Mouse (Mus musculus): ENCODE data around the gene Cmtr2. TPM values are rescaled to one million over a fixed set of nuclear protein-coding genes. Genes with fewer than 3 reads are reported as not detected.

The Cmtr2 gene
- polyA plus RNA-seq, 1 experiment from 2014 or later = 8.0 TPM

DNA sequence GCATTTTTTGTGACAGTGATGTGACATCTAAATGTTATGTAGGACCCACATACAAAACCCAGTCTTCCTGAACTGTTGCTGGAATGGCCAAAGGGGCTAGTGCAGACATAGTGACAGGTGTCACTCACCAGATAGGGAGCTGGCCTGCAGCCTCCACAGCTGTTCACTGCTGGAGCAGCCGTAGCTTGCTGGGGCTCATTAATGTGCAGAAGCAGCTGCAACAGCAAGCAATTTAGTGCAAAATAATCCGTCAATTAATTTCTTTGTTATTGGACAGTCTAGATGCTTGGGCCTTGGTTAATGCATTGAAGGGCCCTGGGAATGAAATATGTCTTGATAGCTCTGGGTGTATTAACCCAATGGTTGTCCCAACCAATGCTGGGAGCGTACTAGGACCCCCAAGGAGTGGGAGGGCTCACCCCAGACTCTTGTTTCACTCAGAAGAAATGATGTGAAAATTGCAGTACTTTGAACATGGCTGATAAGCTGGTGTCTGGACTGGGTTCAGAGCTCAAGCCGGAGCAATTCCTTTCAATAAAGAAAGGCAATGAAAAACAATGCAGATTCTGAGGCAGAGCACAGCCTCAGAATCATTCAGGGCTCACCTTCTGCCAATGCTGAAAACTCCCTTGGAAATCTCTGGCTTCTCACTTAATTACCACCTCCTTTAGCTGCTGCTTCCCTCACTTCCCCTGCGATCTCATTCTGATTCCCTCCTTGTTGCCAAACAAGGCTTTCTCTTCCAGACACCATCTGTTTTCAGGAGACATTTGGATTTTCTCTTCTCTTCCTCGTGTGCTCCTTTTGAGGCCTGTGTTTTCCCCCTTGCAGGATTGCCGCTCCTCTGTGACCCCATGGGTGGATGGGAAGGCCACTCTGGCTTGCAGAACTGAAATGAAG, 27.1 kb downstream of the Cmtr2 start:
- H3K9ac ChIP-seq (ENCODE audit: low read depth, low read length) = no peak overlapping the region
- ATAC-seq (replicated peaks; ENCODE audit: low FRiP score, low read depth) = no peak
- no peaks in the 10 kb centered on the region for H3K36me3 ChIP-seq (ENCODE audit: insufficient read depth, low read length)

DNA sequence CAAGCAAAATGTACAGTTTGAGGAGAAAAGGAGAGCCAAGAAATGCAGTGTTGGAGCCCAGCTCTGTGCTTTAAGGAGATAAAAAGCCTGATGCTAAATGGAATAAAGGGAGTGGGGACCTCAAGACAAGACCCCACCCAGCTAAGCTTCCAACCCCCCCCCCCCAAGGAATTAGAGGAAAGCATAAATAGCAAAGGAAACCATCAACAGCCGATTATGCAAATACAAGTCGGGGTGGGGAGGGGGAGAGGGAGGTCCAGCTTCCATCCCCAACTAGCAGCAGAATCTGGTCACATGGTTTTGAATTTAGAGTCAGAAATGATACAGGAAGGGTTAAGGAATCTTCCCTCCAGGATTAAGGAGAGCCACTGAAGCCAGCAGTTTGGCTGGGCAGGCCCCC, 29.1 kb downstream of the Cmtr2 start:
- 79% methylated on average over 2 of the region's 2 CpGs for WGBS
- no peak overlapping the region for H3K9ac ChIP-seq (ENCODE audit: low read depth, low read length)

More for the DNA sequence above, 27.1 kb downstream of the Cmtr2 start:
- no peak overlapping the region for H3K27ac ChIP-seq
- TF ChIP-seq CTCF (IDR thresholded peaks at IDR 0.05; ENCODE audit: low read depth) = no peak
- H3K4me1 ChIP-seq (replicated peaks; ENCODE audit: insufficient read depth, low read length) = no peaks in the 10 kb centered on the region
- H3K4me3 ChIP-seq (replicated peaks; ENCODE audit: low read depth, low read length) = no peak overlapping the region
- no peak overlapping the region for H3K4me2 ChIP-seq (ENCODE audit: low read length)
- DNase-seq (ENCODE audit: low spot score) = no peak
- no peaks in the 10 kb centered on the region for H3K9me3 ChIP-seq (replicated peaks; ENCODE audit: low read length)
- no peaks in the 10 kb centered on the region for H3K27me3 ChIP-seq (ENCODE audit: insufficient read depth, low read length)
- 64% methylated on average over 7 of the region's 7 CpGs for WGBS

GRCm38 (mm10) chr8:110247238-110247637, 31.8 kb downstream of the Cmtr2 start:
- H3K36me3 ChIP-seq (ENCODE audit: insufficient read depth, low read length) = no peaks in the 10 kb centered on the region
- H3K4me1 ChIP-seq (replicated peaks; ENCODE audit: insufficient read depth, low read length) = no peaks in the 10 kb centered on the region
- ATAC-seq (replicated peaks; ENCODE audit: low FRiP score, low read depth) (no peak), DNase-seq (ENCODE audit: low spot score) (no peak)
- H3K9me3 ChIP-seq (replicated peaks; ENCODE audit: low read length) = no peaks in the 10 kb centered on the region
- TF ChIP-seq CTCF (IDR thresholded peaks at IDR 0.05; ENCODE audit: low read depth) = no peak
- no peak overlapping the region for H3K4me3 ChIP-seq (replicated peaks; ENCODE audit: low read depth, low read length)
- WGBS = 70% methylated on average over 6 of the region's 6 CpGs
- no peak overlapping the region for H3K4me2 ChIP-seq (ENCODE audit: low read length)
- H3K27ac ChIP-seq = no peak overlapping the region
- H3K27me3 ChIP-seq (ENCODE audit: insufficient read depth, low read length) = no peaks in the 10 kb centered on the region
- H3K9ac ChIP-seq (ENCODE audit: low read depth, low read length) = no peak overlapping the region

More for the DNA sequence above, 29.1 kb downstream of the Cmtr2 start:
- ATAC-seq (replicated peaks; ENCODE audit: low FRiP score, low read depth) (no peak), DNase-seq (ENCODE audit: low spot score) (no peak)
- Histone ChIP-seq H3K27me3 (ENCODE audit: insufficient read depth, low read length) (no peaks in the 10 kb centered on the region), H3K27ac (no peak overlapping the region), H3K4me1 (replicated peaks; ENCODE audit: insufficient read depth, low read length) (no peaks in the 10 kb centered on the region), H3K36me3 (ENCODE audit: insufficient read depth, low read length) (no peaks in the 10 kb centered on the region), H3K9me3 (replicated peaks; ENCODE audit: low read length) (no peaks in the 10 kb centered on the region), H3K4me3 (replicated peaks; ENCODE audit: low read depth, low read length) (no peak overlapping the region), H3K4me2 (ENCODE audit: low read length) (no peak overlapping the region)
- no peak for TF ChIP-seq CTCF (IDR thresholded peaks at IDR 0.05; ENCODE audit: low read depth)

DNA sequence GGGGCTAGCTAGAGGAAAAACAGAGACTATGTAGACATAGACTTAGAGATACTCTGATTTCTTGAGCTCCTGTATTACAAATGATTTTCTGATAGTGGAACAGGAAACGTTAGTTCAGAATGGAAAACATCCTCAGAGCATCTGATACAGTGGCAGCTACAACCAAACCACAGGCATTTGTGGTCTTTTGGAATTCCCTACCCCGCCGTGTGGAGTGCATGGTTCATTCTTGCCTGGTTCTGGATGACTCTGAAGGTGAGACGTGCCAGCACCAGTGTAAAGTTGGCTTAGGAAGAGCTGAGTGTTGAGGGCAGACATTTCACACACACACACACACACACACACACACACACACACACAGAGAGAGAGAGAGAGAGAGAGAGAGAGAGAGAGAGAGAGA, 38.5 kb downstream of the Cmtr2 start:
- Histone ChIP-seq H3K4me1 (replicated peaks; ENCODE audit: insufficient read depth, low read length) (no peaks in the 10 kb centered on the region), H3K4me3 (replicated peaks; ENCODE audit: low read depth, low read length) (no peak overlapping the region), H3K4me2 (ENCODE audit: low read length) (no peak overlapping the region), H3K27me3 (ENCODE audit: insufficient read depth, low read length) (no peaks in the 10 kb centered on the region), H3K9ac (ENCODE audit: low read depth, low read length) (no peak overlapping the region), H3K9me3 (replicated peaks; ENCODE audit: low read length) (no peaks in the 10 kb centered on the region), H3K36me3 (ENCODE audit: insufficient read depth, low read length) (no peaks in the 10 kb centered on the region), H3K27ac (no peak overlapping the region)
- ATAC-seq (replicated peaks; ENCODE audit: low FRiP score, low read depth) (no peak), DNase-seq (ENCODE audit: low spot score) (no peak)
- WGBS = 76% methylated on average over 4 of the region's 4 CpGs
- TF ChIP-seq CTCF (IDR thresholded peaks at IDR 0.05; ENCODE audit: low read depth) = no peak

- H3K4me3 ChIP-seq (replicated peaks; ENCODE audit: low read depth, low read length) = no peak overlapping the region
- ATAC-seq (replicated peaks; ENCODE audit: low FRiP score, low read depth) (no peak), DNase-seq (ENCODE audit: low spot score) (no peak)
- no peaks in the 10 kb centered on the region for H3K36me3 ChIP-seq (ENCODE audit: insufficient read depth, low read length)
- no peak overlapping the region for H3K4me2 ChIP-seq (ENCODE audit: low read length)
- no peak for TF ChIP-seq CTCF (IDR thresholded peaks at IDR 0.05; ENCODE audit: low read depth)
- WGBS = 75% methylated on average over 11 of the region's 11 CpGs
- H3K27me3 ChIP-seq (ENCODE audit: insufficient read depth, low read length) = no peaks in the 10 kb centered on the region
- H3K9ac ChIP-seq (ENCODE audit: low read depth, low read length) = no peak overlapping the region
- H3K9me3 ChIP-seq (replicated peaks; ENCODE audit: low read length) = no peaks in the 10 kb centered on the region
- no peaks in the 10 kb centered on the region; the same call in 1 of the 2 replicates for H3K4me1 ChIP-seq (replicated peaks; ENCODE audit: insufficient read depth, low read length)
- no peak overlapping the region for H3K27ac ChIP-seq
Observed at GRCm38 (mm10) chr8:110265796-110266305, 50.4 kb downstream of the Cmtr2 start.

DNA sequence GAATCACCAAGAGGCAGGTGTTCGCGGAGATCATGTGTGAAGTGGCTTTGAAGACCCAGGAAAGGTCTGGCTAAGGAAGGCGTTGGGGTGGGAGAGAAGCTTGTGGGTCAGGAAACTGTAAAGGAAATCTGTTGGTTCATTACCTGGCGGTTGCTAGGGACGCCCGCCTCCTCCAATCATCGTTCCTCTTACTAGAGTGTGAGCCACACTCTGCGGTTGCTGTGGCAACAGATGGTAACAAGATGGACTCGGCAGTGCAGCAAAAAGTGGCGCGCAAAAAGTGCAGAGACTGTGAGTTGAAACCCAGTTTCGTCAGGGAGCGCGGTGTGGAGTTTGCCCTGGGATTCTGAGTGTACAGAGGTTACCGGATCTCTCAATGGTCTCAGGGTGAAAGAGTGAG, 51.3 kb downstream of the Cmtr2 start, which contains the start of gene Hydin:
TSS of gene Hydin (plus strand) at position 237 of the 400 bp plus-strand sequence.
- Histone ChIP-seq H3K4me3 (replicated peaks; ENCODE audit: low read depth, low read length) (peak within 1 kb of the TSS; percentile 17), H3K4me1 (replicated peaks; ENCODE audit: insufficient read depth, low read length) (no peaks in the 10 kb centered on the region; the same call in 1 of the 2 replicates), H3K27ac (no peak within 1 kb of the TSS), H3K9me3 (replicated peaks; ENCODE audit: low read length) (no peaks in the 10 kb centered on the region), H3K9ac (ENCODE audit: low read depth, low read length) (peak within 1 kb of the TSS; percentile 31; the same call in 1 of the 2 replicates), H3K4me2 (ENCODE audit: low read length) (peak within 1 kb of the TSS; percentile 57), H3K36me3 (ENCODE audit: insufficient read depth, low read length) (no peaks in the 10 kb centered on the region), H3K27me3 (ENCODE audit: insufficient read depth, low read length) (no peaks in the 10 kb centered on the region)
- under 1% methylated on average over 15 of the region's 15 CpGs for WGBS
- ATAC-seq (replicated peaks; ENCODE audit: low FRiP score, low read depth) (peak; percentile 94), DNase-seq (ENCODE audit: low spot score) (peak; percentile 82)
- TF ChIP-seq CTCF (IDR thresholded peaks at IDR 0.05; ENCODE audit: low read depth) = no peak
